Mouse (Mus musculus): Measurements from ENCODE around the gene Stmn1. TPM values are rescaled to one million over a fixed set of nuclear protein-coding genes. Genes with fewer than 3 reads are reported as not detected.

Gene Stmn1
- polyA plus RNA-seq, 1 experiment from 2014 or later: 380 TPM

DNA sequence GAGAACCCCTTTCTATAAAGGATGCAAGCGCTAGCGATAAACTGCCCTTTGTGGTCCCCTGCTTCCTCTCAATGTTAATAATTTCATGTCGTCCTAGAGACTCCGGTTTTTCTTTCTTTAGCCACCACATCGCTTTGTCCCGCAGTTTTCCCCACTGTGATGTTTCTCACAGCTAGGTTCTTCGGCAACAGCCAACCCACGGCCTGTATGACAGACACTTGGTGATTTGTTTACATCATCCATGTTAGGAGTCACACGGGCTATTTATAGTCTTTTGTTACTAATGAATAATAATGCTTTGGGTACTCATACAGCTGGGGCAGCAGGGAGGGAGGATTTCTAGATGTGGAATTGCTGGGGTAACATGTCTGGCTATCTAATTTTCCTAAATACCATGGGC lies 16.6 kb upstream of the Stmn1 start:
- ATAC-seq (ENCODE audit: low FRiP score, low TSS enrichment) (no peak), DNase-seq (ENCODE audit: low spot score) (no peak)
- WGBS: 64% methylated on average over 9 of the region's 9 CpGs
- TF ChIP-seq EP300 (optimal IDR thresholded peaks at IDR 0.05): no peak
- TF ChIP-seq CTCF (IDR thresholded peaks at IDR 0.05; ENCODE audit: low read depth): no peak
- no peak overlapping the region for H3K9ac ChIP-seq (ENCODE audit: low read length)
- H3K36me3 ChIP-seq (ENCODE audit: control insufficient read depth, insufficient read depth, low read length): no peaks in the 10 kb centered on the region
- no peaks in the 10 kb centered on the region for H3K27me3 ChIP-seq (ENCODE audit: control insufficient read depth, insufficient read depth, low read length)
- H3K4me3 ChIP-seq (ENCODE audit: low read depth, low read length): no peak overlapping the region
- no peak overlapping the region for H3K27ac ChIP-seq (replicated peaks)
- no peaks in the 10 kb centered on the region; the same call in 1 of the 2 replicates for H3K4me1 ChIP-seq (replicated peaks; ENCODE audit: control insufficient read depth, insufficient read depth)
- H3K9me3 ChIP-seq (ENCODE audit: control insufficient read depth, low read length): no peaks in the 10 kb centered on the region
- no peak overlapping the region for H3K4me2 ChIP-seq (replicated peaks; ENCODE audit: low read depth)

DNA sequence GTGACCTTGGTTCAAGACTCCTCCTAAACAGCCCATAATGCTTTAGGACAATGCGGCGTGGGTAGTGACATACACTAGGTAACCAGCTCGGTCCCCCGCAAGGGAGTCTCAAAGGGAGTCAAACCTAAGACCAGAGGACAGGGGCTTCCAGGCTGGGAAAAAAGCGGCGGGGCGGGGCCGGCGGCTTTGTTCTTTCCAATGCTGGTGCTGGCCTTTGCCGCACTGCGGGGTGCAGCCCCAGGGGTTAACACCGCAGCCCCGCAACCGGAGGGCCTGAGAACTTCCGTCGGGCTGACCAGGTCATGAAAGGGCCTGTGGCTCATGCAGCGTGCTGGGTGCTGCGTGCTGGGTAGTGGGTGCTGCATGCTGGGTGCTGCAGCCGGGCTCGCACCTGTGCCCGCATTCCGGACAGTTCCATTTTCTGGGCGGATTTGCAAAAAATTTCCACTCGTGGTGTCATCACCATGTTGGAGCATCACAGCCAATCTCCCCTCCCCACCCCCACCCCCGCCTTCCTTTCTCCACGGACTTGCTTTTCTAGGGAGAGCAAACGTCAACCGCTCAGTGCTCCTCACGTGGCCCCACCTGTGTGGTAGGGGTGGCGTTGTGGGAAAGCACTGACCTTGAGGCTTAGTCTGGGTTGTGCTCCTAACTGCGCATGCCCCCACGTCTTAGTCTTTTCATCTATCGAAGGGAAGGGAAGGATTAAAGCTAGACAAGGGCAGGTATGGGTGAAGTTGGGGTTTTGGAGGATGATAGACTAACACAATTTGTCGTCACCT lies 14.3 kb upstream of the Stmn1 start:
- Histone ChIP-seq H3K9me3 (ENCODE audit: control insufficient read depth, low read length) (no peaks in the 10 kb centered on the region), H3K27me3 (ENCODE audit: control insufficient read depth, insufficient read depth, low read length) (no peaks in the 10 kb centered on the region), H3K36me3 (ENCODE audit: control insufficient read depth, insufficient read depth, low read length) (no peaks in the 10 kb centered on the region), H3K4me3 (ENCODE audit: low read depth, low read length) (no peak overlapping the region), H3K9ac (ENCODE audit: low read length) (no peak overlapping the region), H3K4me2 (replicated peaks; ENCODE audit: low read depth) (no peak overlapping the region), H3K4me1 (replicated peaks; ENCODE audit: control insufficient read depth, insufficient read depth) (no peaks in the 10 kb centered on the region; the same call in 1 of the 2 replicates), H3K27ac (replicated peaks) (no peak overlapping the region)
- DNase-seq (ENCODE audit: low spot score) (no peak), ATAC-seq (ENCODE audit: low FRiP score, low TSS enrichment) (no peak)
- TF ChIP-seq CTCF (IDR thresholded peaks at IDR 0.05; ENCODE audit: low read depth) (no peak), EP300 (optimal IDR thresholded peaks at IDR 0.05) (no peak)
- WGBS: 40% methylated on average over 34 of the region's 34 CpGs

DNA sequence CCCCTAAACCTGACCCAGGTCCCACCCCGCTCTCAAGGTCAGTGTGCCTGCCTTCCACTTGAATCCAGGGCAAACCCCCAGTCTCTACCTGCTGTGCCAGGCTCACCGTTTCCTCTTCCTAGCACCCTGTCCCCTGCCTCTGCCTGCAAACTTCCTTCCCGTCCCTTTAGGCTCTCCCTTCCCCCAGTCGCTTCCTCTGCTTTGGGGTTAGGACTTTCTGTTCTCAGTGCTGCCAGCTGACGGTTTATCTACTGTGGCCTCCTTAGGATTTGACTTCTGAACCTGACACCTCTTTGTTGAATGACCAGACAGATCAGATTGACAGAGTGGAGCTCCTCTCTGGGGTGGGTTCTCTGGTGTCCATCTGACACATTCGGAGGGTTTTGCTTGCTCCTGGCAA lies 12.8 kb upstream of the Stmn1 start:
- ATAC-seq (ENCODE audit: low FRiP score, low TSS enrichment) (no peak), DNase-seq (ENCODE audit: low spot score) (no peak)
- Histone ChIP-seq H3K4me3 (ENCODE audit: low read depth, low read length) (no peak overlapping the region), H3K36me3 (ENCODE audit: control insufficient read depth, insufficient read depth, low read length) (no peaks in the 10 kb centered on the region), H3K9me3 (ENCODE audit: control insufficient read depth, low read length) (no peaks in the 10 kb centered on the region), H3K4me1 (replicated peaks; ENCODE audit: control insufficient read depth, insufficient read depth) (no peaks in the 10 kb centered on the region; the same call in 1 of the 2 replicates), H3K27me3 (ENCODE audit: control insufficient read depth, insufficient read depth, low read length) (no peaks in the 10 kb centered on the region), H3K27ac (replicated peaks) (no peak overlapping the region), H3K9ac (ENCODE audit: low read length) (no peak overlapping the region), H3K4me2 (replicated peaks; ENCODE audit: low read depth) (no peak overlapping the region)
- WGBS: 35% methylated on average over 6 of the region's 6 CpGs
- TF ChIP-seq CTCF (IDR thresholded peaks at IDR 0.05; ENCODE audit: low read depth) (no peak), EP300 (optimal IDR thresholded peaks at IDR 0.05) (no peak)

GRCm38 (mm10) chr4:134457130-134457825 lies 10.8 kb upstream of the Stmn1 start:
- ATAC-seq (ENCODE audit: low FRiP score, low TSS enrichment): no peak
- Histone ChIP-seq H3K27me3 (ENCODE audit: control insufficient read depth, insufficient read depth, low read length) (no peaks in the 10 kb centered on the region), H3K4me2 (replicated peaks; ENCODE audit: low read depth) (no peak overlapping the region), H3K36me3 (ENCODE audit: control insufficient read depth, insufficient read depth, low read length) (no peaks in the 10 kb centered on the region), H3K4me1 (replicated peaks; ENCODE audit: control insufficient read depth, insufficient read depth) (no peaks in the 10 kb centered on the region), H3K27ac (replicated peaks) (no peak overlapping the region), H3K4me3 (ENCODE audit: low read depth, low read length) (no peak overlapping the region), H3K9ac (ENCODE audit: low read length) (no peak overlapping the region), H3K9me3 (ENCODE audit: control insufficient read depth, low read length) (no peaks in the 10 kb centered on the region)
- TF ChIP-seq CTCF (IDR thresholded peaks at IDR 0.05; ENCODE audit: low read depth) (no peak), EP300 (optimal IDR thresholded peaks at IDR 0.05) (no peak)
- no peak for DNase-seq (ENCODE audit: low spot score)
- 52% methylated on average over 7 of the region's 7 CpGs for WGBS

DNA sequence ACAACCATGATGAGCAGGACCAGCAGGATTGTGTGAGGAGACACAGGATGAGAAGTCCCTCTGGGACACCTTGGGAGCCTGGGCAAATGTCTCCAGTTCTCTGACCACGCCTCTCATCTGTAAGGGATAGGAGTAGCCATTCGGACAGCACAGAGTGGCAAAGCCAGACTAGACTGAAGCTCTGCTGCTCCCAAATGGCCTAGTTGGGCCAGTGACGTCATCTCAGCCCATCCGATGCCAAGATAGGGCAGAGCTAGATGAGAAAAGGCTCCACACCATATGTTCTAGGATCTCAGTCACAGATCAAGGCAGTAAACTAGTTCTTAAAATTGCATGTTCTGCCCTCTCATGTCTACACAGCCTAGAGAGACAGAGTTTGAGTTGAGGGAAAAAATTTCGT lies 9.3 kb upstream of the Stmn1 start:
- no peak for ATAC-seq (ENCODE audit: low FRiP score, low TSS enrichment)
- no peaks in the 10 kb centered on the region for H3K9me3 ChIP-seq (ENCODE audit: control insufficient read depth, low read length)
- no peak overlapping the region for H3K27ac ChIP-seq (replicated peaks)
- no peak for TF ChIP-seq CTCF (IDR thresholded peaks at IDR 0.05; ENCODE audit: low read depth)
- no peak for TF ChIP-seq EP300 (optimal IDR thresholded peaks at IDR 0.05)
- no peaks in the 10 kb centered on the region for H3K4me1 ChIP-seq (replicated peaks; ENCODE audit: control insufficient read depth, insufficient read depth)
- no peaks in the 10 kb centered on the region for H3K27me3 ChIP-seq (ENCODE audit: control insufficient read depth, insufficient read depth, low read length)
- H3K9ac ChIP-seq (ENCODE audit: low read length): no peak overlapping the region
- no peak overlapping the region for H3K4me2 ChIP-seq (replicated peaks; ENCODE audit: low read depth)
- no peak for DNase-seq (ENCODE audit: low spot score)
- H3K36me3 ChIP-seq (ENCODE audit: control insufficient read depth, insufficient read depth, low read length): no peaks in the 10 kb centered on the region
- WGBS: 79% methylated on average over 5 of the region's 5 CpGs
- H3K4me3 ChIP-seq (ENCODE audit: low read depth, low read length): no peak overlapping the region

DNA sequence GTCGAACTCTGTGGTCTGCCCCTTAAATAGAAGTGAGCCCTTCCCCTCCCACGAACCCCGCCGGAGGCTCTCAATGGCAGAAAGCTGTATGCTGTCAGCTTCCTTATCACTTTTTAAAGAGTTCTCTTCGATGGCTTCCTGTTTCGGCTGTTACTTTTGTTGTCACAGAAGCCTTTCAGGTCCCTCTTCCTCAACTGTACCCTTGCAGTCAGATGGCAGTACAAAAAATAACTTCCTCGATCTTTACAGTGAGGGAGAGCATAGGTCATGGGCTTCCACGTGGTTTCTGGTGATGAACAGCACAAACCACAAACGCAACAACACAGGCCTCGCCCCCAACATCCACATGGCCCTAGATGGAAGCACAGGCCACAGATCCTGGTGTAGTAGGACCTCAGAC lies 7.8 kb upstream of the Stmn1 start:
- ATAC-seq (ENCODE audit: low FRiP score, low TSS enrichment): no peak
- Histone ChIP-seq H3K27ac (replicated peaks) (no peak overlapping the region), H3K9ac (ENCODE audit: low read length) (no peak overlapping the region), H3K4me2 (replicated peaks; ENCODE audit: low read depth) (no peak overlapping the region), H3K27me3 (ENCODE audit: control insufficient read depth, insufficient read depth, low read length) (no peaks in the 10 kb centered on the region), H3K4me1 (replicated peaks; ENCODE audit: control insufficient read depth, insufficient read depth) (no peaks in the 10 kb centered on the region), H3K36me3 (ENCODE audit: control insufficient read depth, insufficient read depth, low read length) (no peaks in the 10 kb centered on the region), H3K4me3 (ENCODE audit: low read depth, low read length) (no peak overlapping the region), H3K9me3 (ENCODE audit: control insufficient read depth, low read length) (no peaks in the 10 kb centered on the region)
- WGBS: 76% methylated on average over 10 of the region's 10 CpGs
- TF ChIP-seq EP300 (optimal IDR thresholded peaks at IDR 0.05) (no peak), CTCF (IDR thresholded peaks at IDR 0.05; ENCODE audit: low read depth) (no peak)
- no peak for DNase-seq (ENCODE audit: low spot score)
